ENCODE assay signal across 15 mouse cellular contexts in the genomic region with DNA sequence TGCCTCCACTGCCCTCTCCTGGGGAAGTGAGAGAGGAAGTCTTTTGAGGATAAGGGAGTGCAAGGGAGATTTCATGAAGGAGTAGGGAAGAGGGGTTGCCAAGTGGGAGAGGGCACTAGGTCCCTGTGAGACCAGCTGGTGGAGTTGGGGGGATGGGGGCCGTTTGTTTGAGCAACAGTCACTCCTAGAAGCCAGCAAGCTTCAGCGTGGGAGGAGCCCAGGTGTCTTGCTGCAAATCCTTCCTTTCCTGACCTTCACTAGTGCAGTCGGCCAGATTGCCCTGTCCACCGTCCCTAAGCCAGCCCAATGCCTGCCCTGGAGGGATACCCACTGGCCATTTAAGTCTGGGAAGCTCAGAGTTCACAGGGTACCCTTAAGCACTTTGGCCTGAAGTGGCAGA. TPM values are rescaled to one million over a fixed set of nuclear protein-coding genes. Genes with fewer than 3 reads are reported as not detected.
A peak's percentile ranks its signal among the peaks of the same experiment; 100 is the strongest.
DNase-seq lines count a peak whose midpoint lies in the region; ATAC-seq and TF ChIP-seq lines count a peak whose summit lies in the region.
"Had no signal": no experiment of that assay in that cellular context is flagged by ENCODE, and none has a peak within 500 bp of the region (broad histone marks: within the 10 kb centered on the region; RNA-seq: fewer than 3 reads in every experiment).

No protein-coding gene starts in this region.

- H3K4me1 ChIP-seq in midbrain, embryonic 11.5 days (ENCODE audit: control insufficient read depth, insufficient read depth, low read length), result peaks cover 21% of the 10 kb centered on the region
- H3K4me1 ChIP-seq in midbrain, embryonic 16.5 days (ENCODE audit: control insufficient read depth, insufficient read depth, low read length), result peaks cover 20% of the 10 kb centered on the region
- H3K4me1 ChIP-seq in embryonic facial prominence, embryonic 15.5 days, result peaks cover 92% of the 10 kb centered on the region
- H3K4me1 ChIP-seq in small intestine, adult 2 months (ENCODE audit: control insufficient read depth, insufficient read depth, insufficient read length, low read length), result peaks cover 57% of the 10 kb centered on the region

- intact Hi-C loops in heart, postnatal 10 days (cut with DNase I), result no loop called here

- no peaks in the 10 kb centered on the region for H3K27me3 ChIP-seq in midbrain, embryonic 11.5 days (ENCODE audit: control insufficient read depth, insufficient read depth, low read length)
- H3K27me3 ChIP-seq in midbrain, embryonic 16.5 days (ENCODE audit: control insufficient read depth, insufficient read depth, low read depth, low read length), result no peaks in the 10 kb centered on the region
- no peaks in the 10 kb centered on the region for H3K27me3 ChIP-seq in embryonic facial prominence, embryonic 15.5 days
- H3K27me3 ChIP-seq in small intestine, adult 2 months (ENCODE audit: control insufficient read depth, insufficient read depth, low read length), result no peaks in the 10 kb centered on the region

- no peak overlapping the region for H3K4me3 ChIP-seq in midbrain, embryonic 11.5 days (ENCODE audit: low read depth, low read length)
- H3K4me3 ChIP-seq in midbrain, embryonic 16.5 days (ENCODE audit: low read depth, low read length), result no peak overlapping the region
- H3K4me3 ChIP-seq in embryonic facial prominence, embryonic 15.5 days (replicated peaks), result no peak overlapping the region
- H3K4me3 ChIP-seq in small intestine, adult 2 months (ENCODE audit: low read depth, low read length), result no peak overlapping the region

- H3K9ac ChIP-seq in midbrain, embryonic 11.5 days (ENCODE audit: low read length), result no peak overlapping the region
- no peak overlapping the region for H3K9ac ChIP-seq in midbrain, embryonic 16.5 days (ENCODE audit: low read depth, low read length)
- no peak overlapping the region for H3K9ac ChIP-seq in embryonic facial prominence, embryonic 15.5 days
- H3K9ac ChIP-seq: liver, embryonic 14.5 days had no signal

- no peak overlapping the region for H3K27ac ChIP-seq in midbrain, embryonic 11.5 days (ENCODE audit: low read depth, low read length)
- no peak overlapping the region for H3K27ac ChIP-seq in midbrain, embryonic 16.5 days (ENCODE audit: low read length)
- H3K27ac ChIP-seq in embryonic facial prominence, embryonic 15.5 days (replicated peaks), result peak overlapping the region; percentile 94
- peak overlapping the region; percentile 96; the same call in 1 of the 2 replicates for H3K27ac ChIP-seq in small intestine, adult 2 months (ENCODE audit: insufficient read depth, low read depth, low read length)
- H3K27ac ChIP-seq: liver, embryonic 14.5 days had no signal

- H3K4me2 ChIP-seq in midbrain, embryonic 11.5 days, result no peak overlapping the region
- H3K4me2 ChIP-seq in midbrain, embryonic 16.5 days (ENCODE audit: low read length), result no peak overlapping the region
- H3K4me2 ChIP-seq in embryonic facial prominence, embryonic 15.5 days (replicated peaks), result no peak overlapping the region
- H3K4me2 ChIP-seq: hindbrain, embryonic 14.5 days had no signal

- peak; percentile 91 for DNase-seq in heart, adult 11 months
- DNase-seq in heart, postnatal 10 days, result no peak
- peak; percentile 73 for DNase-seq in midbrain, embryonic 11.5 days (ENCODE audit: low spot score, missing footprints)
- no peak for DNase-seq in spleen, postnatal 36 days (ENCODE audit: low spot score in 2 of 2)
- DNase-seq in urinary bladder, postnatal 10 days (ENCODE audit: low spot score), result no peak
- DNase-seq: cerebellum, adult 11 months; gastrocnemius, postnatal 10 days; retina, postnatal 1 day had no signal

- ATAC-seq in midbrain, embryonic 11.5 days (ENCODE audit: low FRiP score), result no peak
- no peak for ATAC-seq in midbrain, embryonic 16.5 days
- no peak for ATAC-seq in embryonic facial prominence, embryonic 15.5 days (ENCODE audit: insufficient number of reproducible peaks, low FRiP score, low TSS enrichment, low read depth)

- no peak for TF ChIP-seq CTCF in small intestine, adult 2 months (IDR thresholded peaks at IDR 0.05; ENCODE audit: extremely low read depth, insufficient read length, insufficient replicate concordance, low read depth, low read length)

- WGBS in midbrain, embryonic 11.5 days, result 66% methylated on average over 4 of the region's 4 CpGs
- 61% methylated on average over 4 of the region's 4 CpGs for WGBS in midbrain, embryonic 16.5 days
- WGBS in embryonic facial prominence, embryonic 15.5 days, result 37% methylated on average over 4 of the region's 4 CpGs
- WGBS in small intestine, adult 2 months, result 61% methylated on average over 4 of the region's 4 CpGs

- H3K36me3 ChIP-seq in midbrain, embryonic 11.5 days (ENCODE audit: control insufficient read depth, insufficient read depth, low read length), result no peaks in the 10 kb centered on the region
- no peaks in the 10 kb centered on the region for H3K36me3 ChIP-seq in midbrain, embryonic 16.5 days (ENCODE audit: control insufficient read depth, insufficient read depth, low read length)
- H3K36me3 ChIP-seq in embryonic facial prominence, embryonic 15.5 days, result no peaks in the 10 kb centered on the region
- no peaks in the 10 kb centered on the region for H3K36me3 ChIP-seq in small intestine, adult 2 months (ENCODE audit: control insufficient read depth, insufficient read depth, low read length)

- TF ChIP-seq POLR2A in small intestine, adult 2 months (IDR thresholded peaks at IDR 0.05; ENCODE audit: low read depth, low read length), result no peak

- no peaks in the 10 kb centered on the region for H3K9me3 ChIP-seq in midbrain, embryonic 11.5 days (ENCODE audit: control insufficient read depth, low read length)
- H3K9me3 ChIP-seq in midbrain, embryonic 16.5 days (replicated peaks; ENCODE audit: control insufficient read depth, low read length, poor library complexity, severe bottlenecking), result no peaks in the 10 kb centered on the region
- no peaks in the 10 kb centered on the region for H3K9me3 ChIP-seq in embryonic facial prominence, embryonic 15.5 days (replicated peaks)

RNA-seq across cellular contexts. Expression of a gene that starts 1.8 kb away (rescaled TPM):
- total RNA-seq in heart, postnatal 10 days (2021), result 100 to 1,000 TPM; 164 to 173 TPM
- 17.9 and 21.2 TPM in 2 replicates for polyA plus RNA-seq in midbrain, embryonic 11.5 days (2014; fragmentation: Nextera tagmentation; extraction: Ambion mirVana)
- 51.0 and 59.7 TPM in 2 replicates for polyA plus RNA-seq in midbrain, embryonic 16.5 days (2015; fragmentation: Nextera tagmentation; extraction: Ambion mirVana)
- polyA plus RNA-seq in embryonic facial prominence, embryonic 15.5 days (2015; fragmentation: Nextera tagmentation; extraction: Ambion mirVana), result 625 and 678 TPM in 2 replicates
- polyA plus RNA-seq in small intestine, adult 2 months (2012; rRNA removed), result 209 and 353 TPM in 2 replicates

RNA-seq across cellular contexts. Expression of a gene that starts 20.6 kb away (rescaled TPM):
- 1 to 10 TPM; 3.4 to 6.3 TPM for total RNA-seq in heart, postnatal 10 days (2021)
- polyA plus RNA-seq in midbrain, embryonic 11.5 days (2014; fragmentation: Nextera tagmentation; extraction: Ambion mirVana), result 44.5 and 45.1 TPM in 2 replicates
- 28.6 and 33.0 TPM in 2 replicates for polyA plus RNA-seq in midbrain, embryonic 16.5 days (2015; fragmentation: Nextera tagmentation; extraction: Ambion mirVana)
- 22.5 and 22.8 TPM in 2 replicates for polyA plus RNA-seq in embryonic facial prominence, embryonic 15.5 days (2015; fragmentation: Nextera tagmentation; extraction: Ambion mirVana)
- 0.41 and 0.60 TPM in 2 replicates for polyA plus RNA-seq in small intestine, adult 2 months (2012; rRNA removed)

RNA-seq across cellular contexts. Expression of a gene that starts 36.5 kb away (rescaled TPM):
- not detected for total RNA-seq in heart, postnatal 10 days (2021)
- polyA plus RNA-seq in midbrain, embryonic 11.5 days (2014; fragmentation: Nextera tagmentation; extraction: Ambion mirVana), result 0.25 and 0.86 TPM in 2 replicates
- polyA plus RNA-seq in midbrain, embryonic 16.5 days (2015; fragmentation: Nextera tagmentation; extraction: Ambion mirVana), result 0.69 TPM in 1 of 2 replicates, not detected in the other
- polyA plus RNA-seq in embryonic facial prominence, embryonic 15.5 days (2015; fragmentation: Nextera tagmentation; extraction: Ambion mirVana), result 96.3 and 107 TPM in 2 replicates
- polyA plus RNA-seq in small intestine, adult 2 months (2012; rRNA removed), result 132 and 184 TPM in 2 replicates
- total RNA-seq: gastrocnemius, postnatal 10 days; layer of hippocampus, postnatal 10 days; monocyte, adult 5-6 weeks had no signal

RNA-seq across cellular contexts. Expression of a gene that starts 41.3 kb away (rescaled TPM):
- total RNA-seq in heart, postnatal 10 days (2021), result 10 to 100 TPM; 87.3 to 94.0 TPM
- polyA plus RNA-seq in midbrain, embryonic 11.5 days (2014; fragmentation: Nextera tagmentation; extraction: Ambion mirVana), result 87.2 and 103 TPM in 2 replicates
- 181 and 193 TPM in 2 replicates for polyA plus RNA-seq in midbrain, embryonic 16.5 days (2015; fragmentation: Nextera tagmentation; extraction: Ambion mirVana)
- 183 and 199 TPM in 2 replicates for polyA plus RNA-seq in embryonic facial prominence, embryonic 15.5 days (2015; fragmentation: Nextera tagmentation; extraction: Ambion mirVana)
- 99.8 and 167 TPM in 2 replicates for polyA plus RNA-seq in small intestine, adult 2 months (2012; rRNA removed)

RNA-seq across cellular contexts. Expression of a gene that starts 42.0 kb away (rescaled TPM):
- total RNA-seq in heart, postnatal 10 days (2021), result 10 to 100 TPM; 56.5 to 57.2 TPM
- 72.4 and 73.0 TPM in 2 replicates for polyA plus RNA-seq in midbrain, embryonic 11.5 days (2014; fragmentation: Nextera tagmentation; extraction: Ambion mirVana)
- polyA plus RNA-seq in midbrain, embryonic 16.5 days (2015; fragmentation: Nextera tagmentation; extraction: Ambion mirVana), result 39.8 and 41.3 TPM in 2 replicates
- polyA plus RNA-seq in embryonic facial prominence, embryonic 15.5 days (2015; fragmentation: Nextera tagmentation; extraction: Ambion mirVana), result 44.4 and 47.6 TPM in 2 replicates
- polyA plus RNA-seq in small intestine, adult 2 months (2012; rRNA removed), result 26.0 and 35.4 TPM in 2 replicates

Comparison
In these comparisons a context has a peak if more than half of its experiments do, and no peak if none do; other contexts are left out.
1. DNase-seq: peak in heart, adult 11 months (single experiment) and midbrain, embryonic 11.5 days (single experiment); none in heart, postnatal 10 days (0 of 2), spleen, postnatal 36 days (0 of 2) and urinary bladder, postnatal 10 days (single experiment).
2. H3K27ac ChIP-seq: peak in embryonic facial prominence, embryonic 15.5 days (single experiment) and small intestine, adult 2 months (single experiment); none in midbrain, embryonic 11.5 days (single experiment) and midbrain, embryonic 16.5 days (single experiment).
3. RNA of a gene that starts 20.6 kb away (polyA plus RNA-seq): 44.5 to 45.1 TPM in midbrain, embryonic 11.5 days, 28.6 to 33.0 TPM in midbrain, embryonic 16.5 days and 22.5 to 22.8 TPM in embryonic facial prominence, embryonic 15.5 days; 0.41 to 0.60 TPM in small intestine, adult 2 months; every median in the first group is over 10 times any median in the second.
4. RNA of a gene that starts 36.5 kb away (polyA plus RNA-seq): 132 to 184 TPM in small intestine, adult 2 months and 96.3 to 107 TPM in embryonic facial prominence, embryonic 15.5 days; 0.25 to 0.86 TPM in midbrain, embryonic 11.5 days and 0.69 TPM in midbrain, embryonic 16.5 days; every median in the first group is over 10 times any median in the second.